ENCODE assay signal across 27 mouse cellular contexts in the genomic region with DNA sequence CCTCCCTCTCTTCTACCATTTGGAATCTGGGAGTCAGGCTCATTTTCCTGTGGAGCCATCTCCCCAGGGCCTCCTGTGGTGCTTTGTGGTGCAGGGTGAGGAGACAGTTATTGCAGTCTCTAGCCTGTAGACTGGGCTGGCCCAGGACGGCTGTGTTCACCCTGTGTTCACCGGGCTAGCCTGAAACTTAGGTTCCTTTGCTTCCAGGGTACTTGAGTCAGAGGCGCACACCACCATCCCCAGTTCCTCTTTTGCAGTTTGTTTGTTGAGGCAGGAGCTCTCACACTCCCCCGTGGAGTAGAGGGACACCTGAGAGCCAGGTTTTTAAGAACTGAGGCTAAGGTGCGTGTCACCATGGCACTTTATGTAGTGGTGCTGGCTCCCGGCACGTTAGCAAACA. TPM values are rescaled to one million over a fixed set of nuclear protein-coding genes. Genes with fewer than 3 reads are reported as not detected.
DNase-seq lines count a peak whose midpoint lies in the region; ATAC-seq lines count a peak whose summit lies in the region.
"Had no signal": no experiment of that assay in that cellular context is flagged by ENCODE, and none has a peak within 500 bp of the region (broad histone marks: within the 10 kb centered on the region; RNA-seq: fewer than 3 reads in every experiment).

No protein-coding gene starts in this region.

- no peak for DNase-seq in liver, embryonic 13.5 days
- no peak for DNase-seq in liver
- DNase-seq in neural tube, embryonic 10.5 days (ENCODE audit: extremely low spot score, low spot score): no peak
- no peak for DNase-seq in left cerebral cortex, postnatal 14 days (ENCODE audit: low spot score in 2 of 2)
- DNase-seq in heart, adult 8-10 months (ENCODE audit: low spot score): no peak
- DNase-seq: adrenal gland, postnatal 25 days; cerebellum, adult 9-10 months; forebrain, postnatal 0 days; gastrocnemius, postnatal 14 days; heart, adult 2 months; heart, postnatal 36 days; kidney, adult 8-10 months; kidney, postnatal 14 days; layer of hippocampus, postnatal 36 days; lung, postnatal 14 days; thymus, postnatal 14 days had no signal

- no peaks in the 10 kb centered on the region for H3K27me3 ChIP-seq in liver, embryonic 13.5 days
- no peaks in the 10 kb centered on the region for H3K27me3 ChIP-seq in neural tube, embryonic 13.5 days
- H3K27me3 ChIP-seq: heart, embryonic 15.5 days; intestine, embryonic 15.5 days; limb, embryonic 12.5 days; neural tube, embryonic 15.5 days had no signal

- WGBS in liver, embryonic 13.5 days (ENCODE audit: insufficient replicate concordance): 67% methylated on average over 7 of the region's 7 CpGs
- 90% methylated on average over 7 of the region's 7 CpGs for WGBS in neural tube, embryonic 13.5 days

- H3K36me3 ChIP-seq in liver, embryonic 13.5 days: peaks cover 72% of the 10 kb centered on the region
- H3K36me3 ChIP-seq in neural tube, embryonic 13.5 days: peaks cover 29% of the 10 kb centered on the region

- no peaks in the 10 kb centered on the region for H3K9me3 ChIP-seq in liver, embryonic 13.5 days (replicated peaks)
- no peaks in the 10 kb centered on the region for H3K9me3 ChIP-seq in neural tube, embryonic 13.5 days
- H3K9me3 ChIP-seq: embryonic facial prominence, embryonic 10.5 days; heart, embryonic 15.5 days; intestine, embryonic 15.5 days; limb, embryonic 12.5 days; neural tube, embryonic 15.5 days had no signal

- peaks cover 51% of the 10 kb centered on the region for H3K4me1 ChIP-seq in liver, embryonic 13.5 days (replicated peaks)
- H3K4me1 ChIP-seq in neural tube, embryonic 13.5 days (replicated peaks): peaks cover 26% of the 10 kb centered on the region; the same call in 1 of the 2 replicates
- H3K4me1 ChIP-seq: heart, embryonic 15.5 days; limb, embryonic 12.5 days had no signal

- H3K9ac ChIP-seq in liver, embryonic 13.5 days: no peak overlapping the region
- H3K9ac ChIP-seq in neural tube, embryonic 13.5 days: no peak overlapping the region
- H3K9ac ChIP-seq: forebrain, postnatal 0 days; heart, embryonic 15.5 days; intestine, embryonic 15.5 days; neural tube, embryonic 15.5 days had no signal

- no peak for ATAC-seq in liver, embryonic 13.5 days (ENCODE audit: low read depth)
- ATAC-seq in neural tube, embryonic 13.5 days (ENCODE audit: low read depth): no peak
- peak; percentile 19; the same call in 1 of the 2 replicates for ATAC-seq in common myeloid progenitor, adult 5-6 weeks (replicated peaks; ENCODE audit: low read depth, poor library complexity, severe bottlenecking)
- peak; percentile 15; the same call in 1 of the 2 replicates for ATAC-seq in megakaryocyte progenitor cell, adult 5-6 weeks (replicated peaks; ENCODE audit: poor library complexity)
- ATAC-seq: forebrain, postnatal 0 days; hindbrain, embryonic 16.5 days; intestine, embryonic 15.5 days; midbrain, embryonic 16.5 days had no signal

- intact Hi-C loops in left cerebral cortex, postnatal 14 days (cut with DNase I): no loop called here

- H3K4me3 ChIP-seq in liver, embryonic 13.5 days (replicated peaks): no peak overlapping the region
- no peak overlapping the region for H3K4me3 ChIP-seq in neural tube, embryonic 13.5 days
- H3K4me3 ChIP-seq: embryonic facial prominence, embryonic 10.5 days; heart, adult 2 months; heart, embryonic 15.5 days; intestine, embryonic 15.5 days; limb, embryonic 12.5 days; myocyte; neural tube, embryonic 15.5 days had no signal

- peak overlapping the region; percentile 57 for H3K27ac ChIP-seq in liver, embryonic 13.5 days
- 0 out of 2 replicates have a peak overlapping the region, but pooled peaks have one; percentile 34 for H3K27ac ChIP-seq in neural tube, embryonic 13.5 days (replicated peaks)
- H3K27ac ChIP-seq: heart, adult 2 months; heart, embryonic 15.5 days; intestine, embryonic 15.5 days; neural tube, embryonic 15.5 days had no signal

- no peak overlapping the region for H3K4me2 ChIP-seq in liver, embryonic 13.5 days
- H3K4me2 ChIP-seq in neural tube, embryonic 13.5 days: no peak overlapping the region
- H3K4me2 ChIP-seq: heart, embryonic 15.5 days; intestine, embryonic 15.5 days; limb, embryonic 12.5 days; neural tube, embryonic 15.5 days had no signal

RNA-seq across cellular contexts. Expression of gene Dnajb12, which starts 10.0 kb away (rescaled TPM):
- polyA plus RNA-seq in liver, embryonic 13.5 days (2015; fragmentation: Nextera tagmentation; extraction: Ambion mirVana): 13.4 and 15.5 TPM in 2 replicates
- 20.4 and 21.2 TPM in 2 replicates for polyA plus RNA-seq in neural tube, embryonic 13.5 days (2015; fragmentation: Nextera tagmentation; extraction: Ambion mirVana)
- 22.7 and 23.9 TPM in 2 replicates for total RNA-seq in common myeloid progenitor, adult 5-6 weeks (2017)
- 21.1 and 23.3 TPM in 2 replicates for total RNA-seq in megakaryocyte progenitor cell, adult 5-6 weeks (2015)
- 19.3 and 20.2 TPM in 2 replicates for total RNA-seq in megakaryocyte progenitor cell, adult 5-6 weeks (2017)
- 10 to 100 TPM; 46.3 to 50.6 TPM for total RNA-seq in left cerebral cortex, postnatal 14 days (2021)
- total RNA-seq in heart, adult 8-10 months (2022): 10 to 100 TPM; 38.1 to 44.8 (median 44.4) TPM

Comparison
In these comparisons a context has a peak if more than half of its experiments do, and no peak if none do; other contexts are left out.
1. ATAC-seq: peak in common myeloid progenitor, adult 5-6 weeks (single experiment) and megakaryocyte progenitor cell, adult 5-6 weeks (single experiment); none in liver, embryonic 13.5 days (single experiment) and neural tube, embryonic 13.5 days (single experiment).